Comparison of ENCODE assay signal across 8 mouse cellular contexts in genomic region chr4:59003806-59004200, GRCm38 (mm10). TPM values are rescaled to one million over a fixed set of nuclear protein-coding genes. Genes with fewer than 3 reads are reported as not detected.
DNase-seq lines count a peak whose midpoint lies in the region; ATAC-seq and TF ChIP-seq lines count a peak whose summit lies in the region.

No protein-coding gene starts in this region.

- no peak for DNase-seq in heart, adult 18-20 months
- DNase-seq in ES-E14 (ENCODE audit: low read depth, low spot score): no peak
- no peak for DNase-seq in forebrain, postnatal 0 days
- DNase-seq in layer of hippocampus, adult 11-12 months (ENCODE audit: low spot score): no peak
- no peak for DNase-seq in left cerebral cortex, postnatal 14 days (ENCODE audit: low spot score in 2 of 2)
- no peak for DNase-seq in adrenal gland, postnatal 14 days

- intact Hi-C loops in left cerebral cortex, postnatal 14 days (cut with DNase I): loop anchor here (5.0 kb wide), 1 partner anchor 33 kb away; the partner anchor contains the start of gene Gng10

- H3K36me3 ChIP-seq in heart, embryonic 13.5 days: no peaks in the 10 kb centered on the region
- no peaks in the 10 kb centered on the region for H3K36me3 ChIP-seq in ES-E14 (ENCODE audit: control insufficient read depth, insufficient read depth, low read length, poor library complexity, severe bottlenecking)
- H3K36me3 ChIP-seq in forebrain, postnatal 0 days (ENCODE audit: insufficient read depth): no peaks in the 10 kb centered on the region
- H3K36me3 ChIP-seq in liver, embryonic 16.5 days (ENCODE audit: control insufficient read depth, insufficient read depth): no peaks in the 10 kb centered on the region

- no peaks in the 10 kb centered on the region for H3K9me3 ChIP-seq in heart, embryonic 13.5 days
- H3K9me3 ChIP-seq in ES-E14 (ENCODE audit: control insufficient read depth, insufficient read depth, low read depth, low read length): no peaks in the 10 kb centered on the region
- no peaks in the 10 kb centered on the region for H3K9me3 ChIP-seq in forebrain, postnatal 0 days (ENCODE audit: low read length)
- no peaks in the 10 kb centered on the region for H3K9me3 ChIP-seq in liver, embryonic 16.5 days (replicated peaks; ENCODE audit: control insufficient read depth, low read length)

- WGBS in heart, embryonic 13.5 days: 12% methylated on average over 7 of the region's 7 CpGs
- 35% methylated on average over 7 of the region's 7 CpGs for WGBS in forebrain, postnatal 0 days
- 14% methylated on average over 7 of the region's 7 CpGs for WGBS in liver, embryonic 16.5 days (ENCODE audit: insufficient replicate concordance)

- H3K4me3 ChIP-seq in heart, embryonic 13.5 days: peak overlapping the region; percentile 98
- peak overlapping the region; percentile 91 to 95 for H3K4me3 ChIP-seq in ES-E14 (ENCODE audit: insufficient read depth in 1 of 2, low read depth in 1 of 2, low read length in 2 of 2, poor library complexity in 1 of 2, severe bottlenecking in 1 of 2)
- H3K4me3 ChIP-seq in forebrain, postnatal 0 days (ENCODE audit: low read depth, low read length): peak overlapping the region; percentile 72
- peak overlapping the region; percentile 91 for H3K4me3 ChIP-seq in liver, embryonic 16.5 days (ENCODE audit: low read depth, low read length)

- ATAC-seq in heart, embryonic 13.5 days (ENCODE audit: extremely low read depth, insufficient number of reproducible peaks, low FRiP score, low TSS enrichment): no peak
- ATAC-seq in forebrain, postnatal 0 days: no peak
- no peak for ATAC-seq in liver, embryonic 16.5 days (ENCODE audit: low read depth)

- in situ Hi-C loops in ES-E14 (cut with MboI; ENCODE audit: low sequenced_read_pairs in 2 of 2, unreplicated experiment in 2 of 2): no loop called here

- peaks cover 44% of the 10 kb centered on the region for H3K4me1 ChIP-seq in heart, embryonic 13.5 days
- H3K4me1 ChIP-seq in ES-E14 (ENCODE audit: control insufficient read depth in 2 of 2, insufficient read depth in 2 of 2, low read length in 2 of 2, poor library complexity in 1 of 2): peaks cover 2 to 3% of the 10 kb centered on the region in 2 experiments; a peak in 1 of 4 replicates
- peaks cover 8% of the 10 kb centered on the region; the same call in 1 of the 2 replicates for H3K4me1 ChIP-seq in forebrain, postnatal 0 days (ENCODE audit: insufficient read depth)
- H3K4me1 ChIP-seq in liver, embryonic 16.5 days (ENCODE audit: control insufficient read depth, low read depth, low read length): peaks cover 31% of the 10 kb centered on the region

- H3K4me2 ChIP-seq in heart, embryonic 13.5 days: peak overlapping the region; percentile 76
- peak overlapping the region; percentile 93 for H3K4me2 ChIP-seq in forebrain, postnatal 0 days (ENCODE audit: low read depth)
- H3K4me2 ChIP-seq in liver, embryonic 16.5 days (ENCODE audit: low read depth, low read length): peak overlapping the region; percentile 99

- no peak for TF ChIP-seq CTCF in forebrain, postnatal 0 days (IDR thresholded peaks at IDR 0.05; ENCODE audit: low read depth)

- no peak overlapping the region for H3K27ac ChIP-seq in heart, embryonic 13.5 days (replicated peaks)
- H3K27ac ChIP-seq in ES-E14 (ENCODE audit: insufficient read depth, low read depth, low read length, poor library complexity, severe bottlenecking): no peak overlapping the region
- no peak overlapping the region; the same call in 1 of the 2 replicates for H3K27ac ChIP-seq in forebrain, postnatal 0 days (ENCODE audit: low read depth, low read length)
- peak overlapping the region; percentile 90 for H3K27ac ChIP-seq in liver, embryonic 16.5 days (ENCODE audit: low read length)

- H3K9ac ChIP-seq in heart, embryonic 13.5 days: peak overlapping the region; percentile 96
- peak overlapping the region; percentile 94 for H3K9ac ChIP-seq in ES-E14 (ENCODE audit: insufficient read depth, low read depth, low read length, poor library complexity, severe bottlenecking)
- peak overlapping the region; percentile 76 for H3K9ac ChIP-seq in forebrain, postnatal 0 days
- H3K9ac ChIP-seq in liver, embryonic 16.5 days (ENCODE audit: low read depth, low read length): peak overlapping the region; percentile 94

- no peaks in the 10 kb centered on the region for H3K27me3 ChIP-seq in heart, embryonic 13.5 days (replicated peaks)
- H3K27me3 ChIP-seq in forebrain, postnatal 0 days (ENCODE audit: insufficient read depth, low read length): no peaks in the 10 kb centered on the region
- H3K27me3 ChIP-seq in liver, embryonic 16.5 days (ENCODE audit: control insufficient read depth, insufficient read depth, low read depth, low read length): no peaks in the 10 kb centered on the region

TF ChIP-seq in ES-E14, 5 proteins besides CTCF, POLR2A, EP300 and RAD21:
- TF ChIP-seq ZNF384 (IDR thresholded peaks at IDR 0.05; ENCODE audit: low read depth, low read length): no peak
- no peak for TF ChIP-seq ZC3H11A (IDR thresholded peaks at IDR 0.05; ENCODE audit: borderline replicate concordance, low read depth, low read length)
- no peak for TF ChIP-seq MAFK (IDR thresholded peaks at IDR 0.05; ENCODE audit: insufficient read depth, low read depth, low read length)
- TF ChIP-seq CHD2 (IDR thresholded peaks at IDR 0.05; ENCODE audit: low read depth, low read length): no peak
- TF ChIP-seq HCFC1 (IDR thresholded peaks at IDR 0.05; ENCODE audit: borderline replicate concordance, insufficient read depth, low read length): no peak

RNA-seq across cellular contexts. Expression of gene Gm20503, which starts 0.8 kb away (rescaled TPM):
- polyA plus RNA-seq in heart, embryonic 13.5 days (2015; fragmentation: Nextera tagmentation; extraction: Ambion mirVana): 11.0 and 11.6 TPM in 2 replicates
- total RNA-seq in heart, adult 18-20 months (2021): 1 to 10 TPM; 4.2 to 4.4 TPM
- total RNA-seq in ES-E14 (2012; rRNA removed): not detected in 2 replicates
- total RNA-seq in forebrain, postnatal 0 days (2014; rRNA removed): not detected in 2 replicates
- polyA plus RNA-seq in forebrain, postnatal 0 days (2015; fragmentation: Nextera tagmentation; extraction: Ambion mirVana): 8.6 and 11.8 TPM in 2 replicates
- 4.2 and 6.3 TPM in 2 replicates for polyA plus RNA-seq in liver, embryonic 16.5 days (2015; fragmentation: Nextera tagmentation; extraction: Ambion mirVana)
- 1 to 10 TPM in 1 of 2 experiments, under 1 TPM in 1; 0.70 to 3.1 TPM for total RNA-seq in left cerebral cortex, postnatal 14 days (2021)
- total RNA-seq in adrenal gland, postnatal 14 days (2021): 6.0 and 13.3 TPM in 2 replicates

RNA-seq across cellular contexts. Expression of gene Dnajc25, which starts 8.9 kb away (rescaled TPM):
- 9.0 and 10.6 TPM in 2 replicates for polyA plus RNA-seq in heart, embryonic 13.5 days (2015; fragmentation: Nextera tagmentation; extraction: Ambion mirVana)
- 10 to 100 TPM; 19.8 to 22.3 TPM for total RNA-seq in heart, adult 18-20 months (2021)
- total RNA-seq in ES-E14 (2012; rRNA removed): 7.8 and 12.0 TPM in 2 replicates
- 4.5 and 5.7 TPM in 2 replicates for total RNA-seq in forebrain, postnatal 0 days (2014; rRNA removed)
- 4.6 and 8.5 TPM in 2 replicates for polyA plus RNA-seq in forebrain, postnatal 0 days (2015; fragmentation: Nextera tagmentation; extraction: Ambion mirVana)
- polyA plus RNA-seq in liver, embryonic 16.5 days (2015; fragmentation: Nextera tagmentation; extraction: Ambion mirVana): 3.9 and 5.5 TPM in 2 replicates
- total RNA-seq in left cerebral cortex, postnatal 14 days (2021): 1 to 10 TPM; 6.5 to 7.7 TPM
- 18.7 and 19.3 TPM in 2 replicates for total RNA-seq in adrenal gland, postnatal 14 days (2021)

RNA-seq across cellular contexts. Expression of gene Ptgr1, which starts 16.9 kb away (rescaled TPM):
- 8.5 and 10.7 TPM in 2 replicates for polyA plus RNA-seq in heart, embryonic 13.5 days (2015; fragmentation: Nextera tagmentation; extraction: Ambion mirVana)
- 1 to 10 TPM; 3.0 to 3.7 TPM for total RNA-seq in heart, adult 18-20 months (2021)
- 8.0 and 14.4 TPM in 2 replicates for total RNA-seq in ES-E14 (2012; rRNA removed)
- total RNA-seq in forebrain, postnatal 0 days (2014; rRNA removed): 2.0 and 2.8 TPM in 2 replicates
- polyA plus RNA-seq in forebrain, postnatal 0 days (2015; fragmentation: Nextera tagmentation; extraction: Ambion mirVana): 3.2 and 3.8 TPM in 2 replicates
- polyA plus RNA-seq in liver, embryonic 16.5 days (2015; fragmentation: Nextera tagmentation; extraction: Ambion mirVana): 12.2 and 13.3 TPM in 2 replicates
- total RNA-seq in left cerebral cortex, postnatal 14 days (2021): 1 to 10 TPM; 1.6 to 2.4 TPM
- 14.6 and 18.1 TPM in 2 replicates for total RNA-seq in adrenal gland, postnatal 14 days (2021)

RNA-seq across cellular contexts. Expression of gene Gng10, which starts 31.1 kb away (rescaled TPM):
- polyA plus RNA-seq in heart, embryonic 13.5 days (2015; fragmentation: Nextera tagmentation; extraction: Ambion mirVana): 46.6 and 47.8 TPM in 2 replicates
- total RNA-seq in heart, adult 18-20 months (2021): 10 to 100 TPM; 13.4 to 15.5 TPM
- total RNA-seq in ES-E14 (2012; rRNA removed): 12.6 and 25.3 TPM in 2 replicates
- total RNA-seq in forebrain, postnatal 0 days (2014; rRNA removed): 158 and 219 TPM in 2 replicates
- polyA plus RNA-seq in forebrain, postnatal 0 days (2015; fragmentation: Nextera tagmentation; extraction: Ambion mirVana): 315 and 342 TPM in 2 replicates
- polyA plus RNA-seq in liver, embryonic 16.5 days (2015; fragmentation: Nextera tagmentation; extraction: Ambion mirVana): 12.5 and 19.0 TPM in 2 replicates
- 10 to 100 TPM; 84.9 to 96.0 TPM for total RNA-seq in left cerebral cortex, postnatal 14 days (2021)
- 25.7 and 30.0 TPM in 2 replicates for total RNA-seq in adrenal gland, postnatal 14 days (2021)
